ENCODE assay signal across 18 mouse cellular contexts in the genomic region with DNA sequence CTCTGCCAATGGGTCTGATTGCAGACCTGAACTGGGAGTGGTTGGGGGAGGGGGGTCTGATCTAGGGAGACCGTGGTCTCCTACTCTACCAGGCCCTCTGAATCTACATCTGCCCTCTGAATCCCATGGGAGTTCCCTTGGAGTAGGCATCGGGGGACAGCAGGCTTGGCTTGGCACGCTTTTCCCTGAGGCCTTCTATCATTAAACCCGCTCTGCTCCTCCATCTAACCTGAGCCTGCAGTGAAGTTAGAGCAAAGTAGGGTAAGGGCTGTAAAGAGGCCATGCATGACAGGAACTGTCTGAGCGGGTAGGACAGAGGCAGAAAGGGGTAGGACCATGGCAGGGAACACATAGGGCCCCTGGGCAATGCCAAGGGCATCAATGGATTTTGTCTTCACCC.
"Had no signal": no experiment of that assay in that cellular context is flagged by ENCODE, and none has a peak within 500 bp of the region (broad histone marks: within the 10 kb centered on the region; RNA-seq: fewer than 3 reads in every experiment).

No protein-coding gene starts in this region.

- H3K9ac ChIP-seq: lung, embryonic 14.5 days; midbrain, embryonic 12.5 days; neural tube, embryonic 13.5 days; neural tube, embryonic 15.5 days had no signal

- DNase-seq: lung, postnatal 10 days; lung, postnatal 4 days; midbrain, embryonic 14.5 days; retina, postnatal 1 day; right cerebral cortex, adult 18-20 months; right cerebral cortex, postnatal 25 days; right cerebral cortex, postnatal 4 days; spleen, adult 18-20 months; thymus, adult 18-20 months; thymus, postnatal 14 days; thymus, postnatal 36 days had no signal

- H3K4me2 ChIP-seq: lung, embryonic 14.5 days; midbrain, embryonic 12.5 days; neural tube, embryonic 13.5 days; neural tube, embryonic 15.5 days had no signal

- H3K4me3 ChIP-seq: midbrain, embryonic 10.5 days; midbrain, embryonic 12.5 days; myocyte; neural tube, embryonic 13.5 days; neural tube, embryonic 15.5 days had no signal

- H3K36me3 ChIP-seq: midbrain, embryonic 10.5 days; midbrain, embryonic 12.5 days; neural tube, embryonic 13.5 days; neural tube, embryonic 15.5 days had no signal

- H3K27ac ChIP-seq: midbrain, embryonic 10.5 days; midbrain, embryonic 12.5 days; neural tube, embryonic 13.5 days; neural tube, embryonic 15.5 days had no signal

- H3K4me1 ChIP-seq: midbrain, embryonic 10.5 days; midbrain, embryonic 12.5 days had no signal

- ATAC-seq: midbrain, embryonic 16.5 days had no signal

- H3K9me3 ChIP-seq: midbrain, embryonic 10.5 days; midbrain, embryonic 12.5 days; neural tube, embryonic 13.5 days; neural tube, embryonic 15.5 days had no signal
